Mouse (Mus musculus) heart, postnatal 14 days (tissue): ENCODE measurements around the gene Isg20. TPM values are rescaled to one million over a fixed set of nuclear protein-coding genes. Genes with fewer than 3 reads are reported as not detected.

Source experiments
- DNase-seq, 2 experiments: peaks; one replicate each; pipeline ENCODE4 v3.0.0; 2021 to 2022
- intact Hi-C: fragments of 180-260 bp; cut with DNase I; formaldehyde crosslinking; loops from one replicate; pipeline ENCODE4 v1.15.1; 2025
- microRNA-seq, 2 experiments: library from miRNA; unstranded; fragments of <30 nt; microRNA quantifications; one replicate each; pipeline ENCODE4 v1.2.0; 2021 to 2022
- total RNA-seq, 2 experiments: library from RNA; stranded (reverse); gene quantifications; 2 replicates each; pipeline ENCODE4 v1.2.3; 2021

Isg20 gene
- total RNA-seq, 2 experiments from 2014 or later = 21.5 to 23.6 TPM

DNA sequence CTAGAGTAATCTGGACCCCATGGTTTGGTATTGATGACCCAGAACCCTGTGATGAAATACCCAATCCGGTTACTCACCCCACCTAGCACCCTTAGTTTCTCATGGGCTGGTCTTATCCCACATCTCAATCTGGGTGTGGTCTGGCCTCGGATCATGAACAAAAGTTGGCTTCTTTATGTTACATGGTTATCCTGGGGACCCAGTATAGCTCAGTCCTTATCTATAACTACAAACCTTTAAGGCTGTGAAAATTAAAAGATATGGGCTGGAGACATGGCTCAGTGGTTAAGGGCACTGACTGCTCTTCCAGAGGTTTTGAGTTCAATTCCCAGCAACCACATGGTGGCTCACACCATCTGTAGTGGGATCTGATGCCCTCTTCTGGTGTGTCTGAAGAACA lies 29.3 kb downstream of the Isg20 start:
- intact Hi-C loops = no loop called here
- no peak for DNase-seq

DNA sequence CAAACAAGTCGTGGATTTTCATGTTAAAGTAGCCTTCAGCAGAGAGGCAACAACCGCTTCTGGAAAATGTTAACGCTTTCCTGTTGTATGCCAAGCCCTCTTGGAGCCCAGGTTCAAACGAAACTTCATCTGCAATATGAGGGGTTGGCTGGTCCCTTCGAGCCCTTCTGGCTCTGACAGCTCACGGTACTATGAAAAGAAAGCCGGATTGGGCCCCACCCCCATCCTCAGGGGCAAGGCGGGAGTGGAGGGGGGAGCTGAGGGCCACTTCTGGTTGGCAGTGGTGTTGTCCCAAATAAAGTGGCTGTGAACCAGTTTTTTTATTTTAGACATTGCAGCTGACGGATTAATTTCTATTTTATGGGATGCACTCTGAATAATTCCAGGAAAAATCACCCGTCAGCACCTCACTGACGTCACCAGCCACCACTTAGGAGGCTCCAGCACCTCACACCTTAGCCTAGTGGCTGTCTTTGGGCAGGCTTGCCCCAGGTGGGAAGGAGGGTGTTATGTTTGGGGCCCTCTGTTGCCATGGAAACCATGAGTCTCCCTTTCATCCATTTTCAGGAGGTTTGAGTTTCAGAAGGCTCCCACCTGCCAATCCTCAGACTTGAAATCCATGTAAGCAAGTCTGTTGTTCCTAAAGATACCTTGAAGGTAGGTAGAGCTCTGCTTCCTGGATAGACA lies 40.8 kb downstream of the Isg20 start:
- DNase-seq = no peak
- intact Hi-C loops = no loop called here

DNA sequence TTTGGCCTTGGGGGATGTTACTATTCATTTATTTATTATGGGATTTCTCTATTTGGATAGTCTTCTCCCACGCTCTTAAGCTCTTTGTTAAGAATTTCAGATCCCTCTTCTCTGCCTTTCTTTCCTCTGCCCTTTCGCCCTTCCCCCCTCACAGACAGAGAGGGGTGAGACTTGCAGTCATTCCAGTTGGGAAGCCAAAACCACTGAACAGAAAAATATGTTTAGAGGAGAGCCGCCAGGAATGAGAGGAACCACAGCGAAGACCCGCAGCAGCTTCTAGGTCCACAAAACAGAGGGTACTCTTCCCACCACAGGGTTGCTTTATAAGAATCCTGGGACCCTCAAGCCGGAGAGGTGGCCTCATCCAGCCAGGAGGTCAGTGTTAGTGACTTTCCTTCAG lies 41.4 kb downstream of the Isg20 start:
- no peak for DNase-seq
- intact Hi-C loops = no loop called here

DNA sequence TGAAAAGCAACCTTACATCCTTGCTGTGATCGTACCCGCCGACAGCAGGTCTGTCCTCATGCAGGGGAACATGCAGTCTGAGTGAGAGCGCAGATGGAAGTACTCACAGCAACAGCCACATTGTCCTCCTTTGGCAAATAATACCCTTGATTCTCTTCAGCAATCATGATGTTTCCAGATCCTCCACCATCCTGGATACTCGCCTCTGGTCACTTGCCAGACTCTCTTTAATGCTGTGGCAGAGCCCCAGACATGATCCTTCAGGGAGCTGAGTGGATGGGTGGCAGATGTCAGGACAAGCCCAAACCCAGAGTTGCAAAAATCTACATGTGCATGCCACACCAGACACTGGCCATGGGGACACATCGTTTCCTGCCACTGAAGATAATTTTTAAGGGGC lies 41.9 kb downstream of the Isg20 start:
- no peak for DNase-seq
- intact Hi-C loops = no loop called here

DNA sequence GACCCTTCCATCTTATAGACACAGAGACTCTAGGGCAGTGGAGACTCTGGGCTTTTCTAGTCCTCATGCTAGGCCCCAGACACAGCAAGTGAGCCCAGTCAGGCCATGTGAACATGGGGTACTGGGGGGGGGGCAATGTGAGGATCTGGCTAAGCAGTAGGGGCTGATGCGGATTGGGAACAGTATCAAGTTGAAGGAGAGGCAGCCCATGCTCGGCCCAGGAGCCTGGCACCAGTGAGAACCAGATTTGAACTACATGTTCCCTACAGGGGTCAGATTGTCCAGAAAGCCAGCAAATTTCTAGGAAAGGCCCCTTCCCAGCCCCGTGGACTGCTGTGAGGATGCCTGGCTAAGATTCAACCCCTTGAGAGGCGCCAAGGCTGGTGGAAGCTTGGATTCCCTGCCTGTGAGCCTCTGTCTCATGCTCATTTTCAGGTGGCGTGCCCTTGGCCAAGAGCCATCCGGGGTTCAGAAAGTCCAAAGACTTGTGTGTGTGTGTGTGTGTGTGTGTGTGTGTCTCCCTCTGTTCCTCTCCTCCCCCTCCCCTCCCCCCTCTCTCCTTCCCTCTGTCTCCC lies 45.4 kb downstream of the Isg20 start:
- DNase-seq = no peak
- intact Hi-C loops = no loop called here

DNA sequence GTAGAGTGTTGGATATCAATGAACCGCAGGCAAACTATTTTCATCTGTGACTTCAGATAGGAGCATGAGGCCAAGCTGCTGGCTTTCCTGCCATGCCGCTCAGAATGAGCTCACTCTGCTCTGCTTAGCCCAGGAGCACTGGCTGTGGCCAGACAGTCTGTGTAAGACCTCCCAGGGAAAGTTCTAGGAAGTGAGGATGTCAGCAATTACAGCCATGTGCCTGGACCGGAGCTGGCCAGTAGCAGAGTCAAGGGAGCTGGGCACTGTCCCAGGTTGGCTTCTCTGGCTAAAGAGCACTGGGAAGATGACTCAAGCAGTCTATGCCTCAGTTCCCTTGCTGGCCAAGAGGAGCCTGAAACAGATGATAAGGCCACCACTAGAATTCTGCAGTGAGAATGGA lies 50.7 kb downstream of the Isg20 start:
- DNase-seq = no peak
- intact Hi-C loops = no loop called here

Small RNA genes within 50 kb of the gene (microRNA-seq; reads per million reads assigned to microRNA genes)
- gene Mir7-2 = 2.4 to 342 reads per million in 2 experiments

Other genes starting within 250 kb of the Isg20 start
- gene Ntrk3, start 175.4 kb upstream of the Isg20 start, total RNA-seq = 1 to 10 TPM; 2.5 to 3.5 TPM
- 10 to 100 TPM; 45.1 to 46.0 TPM for gene Mrps11, start 130.3 kb upstream of the Isg20 start, total RNA-seq
- gene Mrpl46, start 129.9 kb upstream of the Isg20 start, total RNA-seq = 10 to 100 TPM; 42.8 to 48.3 TPM
- 1 to 10 TPM; 8.6 to 9.9 TPM for gene Det1, start 66.2 kb upstream of the Isg20 start, total RNA-seq
- gene Aen, start 17.6 kb upstream of the Isg20 start, total RNA-seq = 10 to 100 TPM; 25.8 to 29.4 TPM
- under 1 TPM; 0.60 to 0.93 TPM for gene Acan, start 140.1 kb downstream of the Isg20 start, total RNA-seq
- gene Hapln3, start 217.6 kb downstream of the Isg20 start, total RNA-seq = under 1 TPM; 0.34 to 0.45 TPM
- 100 to 1,000 TPM; 145 to 153 TPM for gene Mfge8, start 235.6 kb downstream of the Isg20 start, total RNA-seq